Mouse (Mus musculus) lung, embryonic 14.5 days (tissue): ENCODE results near the gene Clpb. TPM values are rescaled to one million over a fixed set of nuclear protein-coding genes. Genes with fewer than 3 reads are reported as not detected.
A peak's percentile ranks its signal among the peaks of the same experiment; 100 is the strongest.

Experiments used
- ATAC-seq: fragments of 200-750 bp; cut with Nextera tagmentation; 2 replicates; pipeline ENCODE4 v1.8.0; 2017; ENCODE audit warnings: mild to moderate bottlenecking, moderate TSS enrichment, moderate library complexity; ENCODE audit not compliant: insufficient read depth
- DNase-seq: peaks from one replicate; pipeline ENCODE4 v3.0.0-alpha.2; 2015
- H3K27ac ChIP-seq: fragments of 300-500 bp; sonication (generic); 2 replicates; pipeline ENCODE4 v1.5.1; 2014; ENCODE audit warnings: low read depth, mild to moderate bottlenecking, moderate library complexity
- H3K27me3 ChIP-seq: fragments of 300-500 bp; sonication (generic); 2 replicates; pipeline ENCODE4 v1.6.1; 2014; ENCODE audit warnings: low read length, control low read depth; ENCODE audit not compliant: insufficient read depth
- H3K36me3 ChIP-seq: fragments of 300-500 bp; sonication (generic); 2 replicates; pipeline ENCODE4 v1.6.1; 2014; ENCODE audit warnings: control low read depth; ENCODE audit not compliant: insufficient read depth
- H3K4me1 ChIP-seq: fragments of 300-500 bp; sonication (generic); 2 replicates; pipeline ENCODE4 v1.6.1; 2014; ENCODE audit warnings: antibody characterized with exemption, control low read depth; ENCODE audit not compliant: insufficient read depth
- H3K4me2 ChIP-seq: fragments of 300-500 bp; sonication (generic); 2 replicates; pipeline ENCODE4 v1.6.1; 2014; ENCODE audit warnings: mild to moderate bottlenecking
- H3K4me3 ChIP-seq: fragments of 300-500 bp; sonication (generic); 2 replicates; pipeline ENCODE4 v1.5.1; 2014; ENCODE audit warnings: low read depth, low read length
- H3K9ac ChIP-seq: fragments of 300-500 bp; sonication (generic); 2 replicates; pipeline ENCODE4 v1.6.1; 2014
- H3K9me3 ChIP-seq: fragments of 300-500 bp; sonication (generic); 2 replicates; pipeline ENCODE4 v1.6.1; 2016; ENCODE audit warnings: low read depth, low read length, control low read depth
- CTCF ChIP-seq: IDR thresholded peaks from 2 replicates; pipeline ENCODE4 v1.5.1; 2016; ENCODE audit warnings: antibody characterized with exemption, low read depth
- WGBS: fragments of 180-500 bp; shearing (Covaris S2); extraction: QIAGEN DNeasy Blood & Tissue Kit; methylation state at CpG from one replicate; pipeline ENCODE4 v1.1.7; 2014; 5-methylcytosine and 5-hydroxymethylcytosine counted together
- polyA plus RNA-seq: library from polyadenylated mRNA; unstranded; fragments of >200 nt; fragmentation: Nextera tagmentation; extraction: Ambion mirVana; gene quantifications from 2 replicates; pipeline ENCODE4 v1.2.1, GENCODE M21; 2014

Clpb gene
- polyA plus RNA-seq, 1 experiment from 2014 or later: 55.6 TPM

- WGBS: 72% methylated on average over 5 of the region's 5 CpGs
- DNase-seq (no peak), ATAC-seq (no peak)
- Histone ChIP-seq H3K9me3 (no peaks in the 10 kb centered on the region), H3K27ac (no peak overlapping the region), H3K36me3 (no peaks in the 10 kb centered on the region), H3K4me1 (no peaks in the 10 kb centered on the region), H3K9ac (no peak overlapping the region), H3K4me3 (no peak overlapping the region), H3K27me3 (no peaks in the 10 kb centered on the region), H3K4me2 (no peak overlapping the region)
- no peak for TF ChIP-seq CTCF
Measured at GRCm38 (mm10) chr7:101767335-101767907, 104.0 kb downstream of the Clpb start.

GRCm38 (mm10) chr7:101770051-101770450 is 106.6 kb downstream of the Clpb start:
- 0 out of 2 replicates have a peak, but pooled peaks cover 3% of the 10 kb centered on the region for H3K36me3 ChIP-seq
- H3K27me3 ChIP-seq: no peaks in the 10 kb centered on the region
- H3K4me3 ChIP-seq: no peak overlapping the region
- H3K27ac ChIP-seq: no peak overlapping the region
- TF ChIP-seq CTCF: no peak
- 72% methylated on average over 7 of the region's 7 CpGs for WGBS
- no peak overlapping the region for H3K4me2 ChIP-seq
- H3K4me1 ChIP-seq: no peaks in the 10 kb centered on the region
- no peaks in the 10 kb centered on the region for H3K9me3 ChIP-seq
- DNase-seq (no peak), ATAC-seq (no peak)
- no peak overlapping the region for H3K9ac ChIP-seq

- no peaks in the 10 kb centered on the region for H3K4me1 ChIP-seq
- no peak overlapping the region for H3K4me3 ChIP-seq
- H3K27ac ChIP-seq: no peak overlapping the region
- H3K36me3 ChIP-seq: peaks cover 8% of the 10 kb centered on the region; the same call in 1 of the 2 replicates
- no peak overlapping the region for H3K9ac ChIP-seq
- DNase-seq (no peak), ATAC-seq (no peak)
- no peak overlapping the region for H3K4me2 ChIP-seq
- 71% methylated on average over 1 of the region's 1 CpGs for whole genome bisulfite sequencing
- no peak for TF ChIP-seq CTCF
- no peaks in the 10 kb centered on the region for H3K27me3 ChIP-seq
- H3K9me3 ChIP-seq: no peaks in the 10 kb centered on the region
Measured at GRCm38 (mm10) chr7:101771604-101772003, 108.2 kb downstream of the Clpb start.

GRCm38 (mm10) chr7:101772687-101773086 is 109.3 kb downstream of the Clpb start:
- peaks cover 8% of the 10 kb centered on the region; the same call in 1 of the 2 replicates for H3K36me3 ChIP-seq
- ATAC-seq: no peak
- peak; percentile 39 for DNase-seq

GRCm38 (mm10) chr7:101777053-101777452 is 113.6 kb downstream of the Clpb start:
- no peak for TF ChIP-seq CTCF
- WGBS: 95% methylated on average over 1 of the region's 1 CpGs
- peaks cover 21% of the 10 kb centered on the region; the same call in 1 of the 2 replicates for H3K36me3 ChIP-seq

More at GRCm38 (mm10) chr7:101772687-101773086, 109.3 kb downstream of the Clpb start:
- no peak overlapping the region for H3K27ac ChIP-seq
- 40% methylated on average over 8 of the region's 8 CpGs for WGBS
- H3K9me3 ChIP-seq: no peaks in the 10 kb centered on the region
- no peak overlapping the region for H3K9ac ChIP-seq
- no peak overlapping the region for H3K4me2 ChIP-seq
- TF ChIP-seq CTCF: no peak
- H3K27me3 ChIP-seq: no peaks in the 10 kb centered on the region
- no peak overlapping the region for H3K4me3 ChIP-seq
- no peaks in the 10 kb centered on the region for H3K4me1 ChIP-seq

GRCm38 (mm10) chr7:101817861-101818401 is 154.5 kb downstream of the Clpb start, which contains the start of gene Phox2a:
Phox2a (plus strand) TSS chr7:101818313.
- Histone ChIP-seq H3K36me3 (peaks cover 2% of the 10 kb centered on the region; the same call in 1 of the 2 replicates), H3K27ac (no peak within 1 kb of the TSS), H3K4me3 (peak within 1 kb of the TSS; percentile 31), H3K27me3 (peaks cover 63% of the 10 kb centered on the region), H3K4me2 (peak within 1 kb of the TSS; percentile 54), H3K9me3 (no peaks in the 10 kb centered on the region), H3K4me1 (no peaks in the 10 kb centered on the region), H3K9ac (0 out of 2 replicates have a peak within 1 kb of the TSS, but pooled peaks have one; percentile 16)
- TF ChIP-seq CTCF: no peak
- under 1% methylated on average over 45 of the region's 45 CpGs for WGBS
- ATAC-seq: no peak
- DNase-seq: peak; percentile 12

More at GRCm38 (mm10) chr7:101777053-101777452, 113.6 kb downstream of the Clpb start:
- H3K4me3 ChIP-seq: no peak overlapping the region
- no peak overlapping the region for H3K27ac ChIP-seq
- no peak for DNase-seq
- no peaks in the 10 kb centered on the region for H3K27me3 ChIP-seq
- no peak overlapping the region for H3K4me2 ChIP-seq
- H3K9me3 ChIP-seq: no peaks in the 10 kb centered on the region
- H3K4me1 ChIP-seq: no peaks in the 10 kb centered on the region
- H3K9ac ChIP-seq: no peak overlapping the region
- no peak for ATAC-seq

- no peak for TF ChIP-seq CTCF
- DNase-seq (peak; percentile 49), ATAC-seq (no peak)
- Histone ChIP-seq H3K9ac (no peak overlapping the region), H3K4me3 (peak overlapping the region; percentile 45), H3K4me1 (no peaks in the 10 kb centered on the region), H3K27me3 (peaks cover 63% of the 10 kb centered on the region), H3K36me3 (peaks cover 28% of the 10 kb centered on the region), H3K27ac (no peak overlapping the region), H3K9me3 (no peaks in the 10 kb centered on the region), H3K4me2 (peak overlapping the region; percentile 84)
- WGBS: 3% methylated on average over 35 of the region's 35 CpGs
Measured at GRCm38 (mm10) chr7:101820295-101821030, 157.0 kb downstream of the Clpb start.
